Mouse (Mus musculus) heart, postnatal 14 days (tissue): Measurements from ENCODE around the gene Srp72. TPM values are rescaled to one million over a fixed set of nuclear protein-coding genes. Genes with fewer than 3 reads are reported as not detected.
A peak's percentile ranks its signal among the peaks of the same experiment; 100 is the strongest.
"Not testable (repeated sequence)": the region's sequence is repeated elsewhere in the genome, so short reads cannot be mapped to it uniquely, and the experiment has no call there.

Experiments
- DNase-seq, 2 experiments: peaks; one replicate each; pipeline ENCODE4 v3.0.0; 2021 to 2022
- intact Hi-C: fragments of 180-260 bp; cut with DNase I; formaldehyde crosslinking; loops from one replicate; pipeline ENCODE4 v1.15.1; 2025
- total RNA-seq, 2 experiments: library from RNA; stranded (reverse); gene quantifications; 2 replicates each; pipeline ENCODE4 v1.2.3; 2021

The Srp72 gene
- total RNA-seq, 2 experiments from 2014 or later: 61.7 to 66.3 TPM

GRCm38 (mm10) chr5:77029735-77030134, 55.3 kb downstream of the Srp72 start:
- intact Hi-C loops: loop anchor here (2.0 to 5.0 kb wide), 2 partner anchors 141 to 188 kb away; no protein-coding TSS in a partner anchor
- peak; percentile 37 to 64 for DNase-seq

DNA sequence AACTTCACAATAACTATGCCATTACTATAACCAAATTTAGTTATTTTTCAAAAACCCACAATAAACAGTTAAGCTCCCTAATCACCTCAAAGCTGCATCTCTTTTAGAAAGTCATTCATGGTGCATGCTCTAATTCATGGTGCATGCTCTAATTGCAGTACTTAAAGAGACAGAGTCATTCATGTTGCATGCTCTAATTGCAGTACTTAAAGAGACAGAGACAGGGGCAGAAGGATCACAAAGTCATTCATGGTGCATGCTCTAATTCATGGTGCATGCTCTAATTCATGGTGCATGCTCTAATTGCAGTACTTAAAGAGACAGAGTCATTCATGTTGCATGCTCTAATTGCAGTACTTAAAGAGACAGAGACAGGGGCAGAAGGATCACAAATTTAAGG, 60.6 kb downstream of the Srp72 start:
- DNase-seq, intact Hi-C loops: not testable (repeated sequence)

- DNase-seq: no peak
- intact Hi-C loops: no loop called here
Measured at GRCm38 (mm10) chr5:77038451-77038850, 64.0 kb downstream of the Srp72 start.

DNA sequence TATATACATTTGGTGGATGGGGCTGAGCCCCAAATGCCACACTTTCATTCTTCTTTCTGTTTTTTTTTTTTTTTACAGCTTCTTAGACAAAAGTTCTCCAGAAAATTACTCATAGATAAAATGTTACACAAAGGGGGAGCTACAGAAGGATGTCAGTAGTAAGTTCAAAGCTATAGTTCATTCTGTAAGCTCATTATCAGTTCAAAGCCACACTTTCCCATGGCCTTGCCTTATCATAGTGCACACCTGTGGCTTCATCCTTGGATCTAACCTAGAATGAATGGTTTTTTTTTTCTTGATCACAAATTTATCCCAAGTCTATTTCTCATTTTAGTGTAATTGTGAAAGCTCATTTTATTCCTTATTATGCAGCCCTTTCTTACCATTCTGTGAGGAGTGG, 64.9 kb downstream of the Srp72 start:
- intact Hi-C loops: no loop called here
- no peak for DNase-seq

- no peak for DNase-seq
- intact Hi-C loops: no loop called here
Measured at GRCm38 (mm10) chr5:77044362-77044761, 69.9 kb downstream of the Srp72 start.

Other genes with a start within 250 kb of the Srp72 start
- 10 to 100 TPM; 12.8 to 13.6 TPM for gene Aasdh, start 69.2 kb upstream of the Srp72 start, total RNA-seq
- gene Paics, start 23.4 kb upstream of the Srp72 start, total RNA-seq: 100 to 1,000 TPM; 142 to 144 TPM
- 10 to 100 TPM; 12.6 to 13.5 TPM for gene Ppat, start 23.1 kb upstream of the Srp72 start, total RNA-seq
- gene Arl9, start 29.4 kb downstream of the Srp72 start, total RNA-seq: not detected
- gene Thegl, start 41.3 kb downstream of the Srp72 start, total RNA-seq: not detected
- gene Hopx, start 140.4 kb downstream of the Srp72 start, total RNA-seq: 100 to 1,000 TPM; 496 to 513 TPM
- gene Spink2, start 236.8 kb downstream of the Srp72 start, total RNA-seq: under 1 TPM in 1 of 2 experiments, not detected in 1; 0.37 TPM